Mouse (Mus musculus) lung, embryonic 14.5 days (tissue): ENCODE data around the gene Rabl2. TPM values are rescaled to one million over a fixed set of nuclear protein-coding genes. Genes with fewer than 3 reads are reported as not detected.

ENCODE experiments used
- ATAC-seq: fragments of 200-750 bp; cut with Nextera tagmentation; 2 replicates; pipeline ENCODE4 v1.8.0; 2017; ENCODE audit warnings: mild to moderate bottlenecking, moderate TSS enrichment, moderate library complexity; ENCODE audit not compliant: insufficient read depth
- DNase-seq: peaks from one replicate; pipeline ENCODE4 v3.0.0-alpha.2; 2015
- H3K27ac ChIP-seq: fragments of 300-500 bp; sonication (generic); 2 replicates; pipeline ENCODE4 v1.5.1; 2014; ENCODE audit warnings: low read depth, mild to moderate bottlenecking, moderate library complexity
- H3K27me3 ChIP-seq: fragments of 300-500 bp; sonication (generic); 2 replicates; pipeline ENCODE4 v1.6.1; 2014; ENCODE audit warnings: low read length, control low read depth; ENCODE audit not compliant: insufficient read depth
- H3K36me3 ChIP-seq: fragments of 300-500 bp; sonication (generic); 2 replicates; pipeline ENCODE4 v1.6.1; 2014; ENCODE audit warnings: control low read depth; ENCODE audit not compliant: insufficient read depth
- H3K4me1 ChIP-seq: fragments of 300-500 bp; sonication (generic); 2 replicates; pipeline ENCODE4 v1.6.1; 2014; ENCODE audit warnings: antibody characterized with exemption, control low read depth; ENCODE audit not compliant: insufficient read depth
- H3K4me2 ChIP-seq: fragments of 300-500 bp; sonication (generic); 2 replicates; pipeline ENCODE4 v1.6.1; 2014; ENCODE audit warnings: mild to moderate bottlenecking
- H3K4me3 ChIP-seq: fragments of 300-500 bp; sonication (generic); 2 replicates; pipeline ENCODE4 v1.5.1; 2014; ENCODE audit warnings: low read depth, low read length
- H3K9ac ChIP-seq: fragments of 300-500 bp; sonication (generic); 2 replicates; pipeline ENCODE4 v1.6.1; 2014
- H3K9me3 ChIP-seq: fragments of 300-500 bp; sonication (generic); 2 replicates; pipeline ENCODE4 v1.6.1; 2016; ENCODE audit warnings: low read depth, low read length, control low read depth
- CTCF ChIP-seq: IDR thresholded peaks from 2 replicates; pipeline ENCODE4 v1.5.1; 2016; ENCODE audit warnings: antibody characterized with exemption, low read depth
- WGBS: fragments of 180-500 bp; shearing (Covaris S2); extraction: QIAGEN DNeasy Blood & Tissue Kit; methylation state at CpG from one replicate; pipeline ENCODE4 v1.1.7; 2014; 5-methylcytosine and 5-hydroxymethylcytosine counted together
- polyA plus RNA-seq: library from polyadenylated mRNA; unstranded; fragments of >200 nt; fragmentation: Nextera tagmentation; extraction: Ambion mirVana; gene quantifications from 2 replicates; pipeline ENCODE4 v1.2.1, GENCODE M21; 2014

Gene Rabl2
- polyA plus RNA-seq, 1 experiment from 2014 or later = 53.8 TPM

- no peak overlapping the region for H3K4me2 ChIP-seq
- no peaks in the 10 kb centered on the region for H3K36me3 ChIP-seq
- no peak overlapping the region for H3K27ac ChIP-seq
- H3K9ac ChIP-seq = no peak overlapping the region
- no peaks in the 10 kb centered on the region for H3K27me3 ChIP-seq
- DNase-seq = peak; percentile 12
- no peak overlapping the region for H3K4me3 ChIP-seq
- peak; percentile 22 for TF ChIP-seq CTCF
- no peaks in the 10 kb centered on the region for H3K4me1 ChIP-seq
- no peak for ATAC-seq
- WGBS = 66% methylated on average over 12 of the region's 12 CpGs
- no peaks in the 10 kb centered on the region for H3K9me3 ChIP-seq
Measured at GRCm38 (mm10) chr15:89605822-89606570, 14.3 kb upstream of the Rabl2 start.

DNA sequence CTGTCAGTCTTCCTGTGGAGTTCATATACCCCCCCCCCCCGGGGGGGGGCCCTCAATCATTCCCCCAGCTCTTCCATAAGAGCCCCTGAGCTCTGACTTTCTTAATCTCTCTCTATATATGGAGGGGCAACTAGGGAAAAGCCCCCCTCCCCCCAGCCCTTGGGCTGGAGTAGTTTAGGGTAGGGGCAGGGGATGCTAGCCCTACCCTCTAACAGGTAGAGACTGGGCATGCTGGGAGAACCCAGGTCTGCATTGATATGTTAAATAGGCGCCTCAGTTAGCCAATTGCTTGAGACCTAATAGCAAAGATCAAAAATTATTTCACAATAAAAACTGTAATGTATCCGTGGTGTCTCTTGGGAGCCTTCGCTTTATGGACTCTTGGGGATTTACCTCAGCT lies 825 bp upstream of the Rabl2 start:
- Histone ChIP-seq H3K9ac (no peak overlapping the region), H3K27ac (no peak overlapping the region), H3K36me3 (no peaks in the 10 kb centered on the region), H3K4me1 (0 out of 2 replicates have a peak, but pooled peaks cover 5% of the 10 kb centered on the region), H3K4me2 (peak overlapping the region; percentile 81), H3K9me3 (no peaks in the 10 kb centered on the region), H3K4me3 (0 out of 2 replicates have a peak overlapping the region, but pooled peaks have one; percentile 68), H3K27me3 (no peaks in the 10 kb centered on the region)
- 50% methylated on average over 4 of the region's 4 CpGs for WGBS
- DNase-seq (no peak), ATAC-seq (0 out of 2 replicates have a peak, but pooled peaks have one; percentile 3)
- no peak for TF ChIP-seq CTCF

GRCm38 (mm10) chr15:89591317-89591716 lies 406 bp downstream of the Rabl2 start:
- TF ChIP-seq CTCF = no peak

DNA sequence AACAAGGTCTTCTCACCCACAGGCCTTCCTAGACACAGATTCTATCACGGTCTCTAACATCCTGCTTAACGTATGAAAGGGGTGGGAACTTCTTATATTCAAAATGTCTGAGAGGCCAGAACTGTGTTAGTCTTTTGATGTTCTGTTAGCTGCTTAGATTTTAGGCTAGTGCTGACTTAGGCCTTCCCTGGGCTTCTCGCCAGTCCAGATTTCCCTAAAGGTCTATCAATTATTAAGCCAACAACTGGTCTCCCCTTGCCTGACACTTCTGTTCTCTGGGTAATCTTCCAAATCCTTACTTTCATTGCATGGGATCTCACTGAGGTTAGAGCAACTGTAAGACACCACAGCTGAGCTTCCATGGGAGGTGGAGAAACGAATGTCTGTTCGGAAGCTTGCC lies 2.6 kb downstream of the Rabl2 start:
- Histone ChIP-seq H3K27ac (no peak overlapping the region), H3K27me3 (no peaks in the 10 kb centered on the region), H3K36me3 (0 out of 2 replicates have a peak, but pooled peaks cover 10% of the 10 kb centered on the region), H3K4me2 (no peak overlapping the region), H3K9ac (no peak overlapping the region), H3K4me1 (0 out of 2 replicates have a peak, but pooled peaks cover 5% of the 10 kb centered on the region), H3K4me3 (no peak overlapping the region), H3K9me3 (no peaks in the 10 kb centered on the region)
- TF ChIP-seq CTCF = no peak
- 77% methylated on average over 5 of the region's 5 CpGs for WGBS
- no peak for ATAC-seq
- no peak for DNase-seq

More at GRCm38 (mm10) chr15:89591317-89591716, 406 bp downstream of the Rabl2 start:
- H3K4me3 ChIP-seq = peak overlapping the region; percentile 68
- H3K9ac ChIP-seq = peak overlapping the region; percentile 65
- H3K9me3 ChIP-seq = no peaks in the 10 kb centered on the region
- peak; percentile 48 for DNase-seq
- H3K36me3 ChIP-seq = 0 out of 2 replicates have a peak, but pooled peaks cover 4% of the 10 kb centered on the region
- no peaks in the 10 kb centered on the region for H3K27me3 ChIP-seq
- peak overlapping the region; percentile 81 for H3K4me2 ChIP-seq
- WGBS = under 1% methylated on average over 30 of the region's 30 CpGs
- no peak for ATAC-seq
- no peak overlapping the region for H3K27ac ChIP-seq
- 0 out of 2 replicates have a peak, but pooled peaks cover 5% of the 10 kb centered on the region for H3K4me1 ChIP-seq

DNA sequence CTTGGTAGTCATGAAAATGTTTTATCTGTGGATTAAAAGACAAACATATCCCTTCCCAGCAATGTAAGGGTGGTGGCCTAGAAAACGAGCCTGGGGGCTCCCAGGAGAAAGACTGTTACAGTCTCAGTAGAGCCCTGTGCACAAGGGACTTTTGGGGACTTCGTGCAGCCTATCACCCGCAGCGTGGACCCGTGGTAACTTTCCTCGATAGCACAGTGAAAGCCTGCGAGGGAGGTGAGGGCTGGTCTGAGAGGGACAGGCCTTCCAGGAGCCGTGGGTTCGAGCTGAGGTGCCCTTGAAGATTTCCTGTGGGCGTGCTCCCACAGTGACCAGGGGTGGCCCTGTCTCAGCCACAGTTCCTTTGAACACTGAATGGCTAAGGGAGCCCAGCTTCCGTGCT lies 6.1 kb downstream of the Rabl2 start:
- no peak for TF ChIP-seq CTCF
- no peaks in the 10 kb centered on the region for H3K9me3 ChIP-seq
- no peak overlapping the region for H3K27ac ChIP-seq
- no peak overlapping the region for H3K4me2 ChIP-seq
- 86% methylated on average over 11 of the region's 11 CpGs for WGBS
- H3K27me3 ChIP-seq = no peaks in the 10 kb centered on the region
- H3K4me3 ChIP-seq = no peak overlapping the region
- ATAC-seq (no peak), DNase-seq (no peak)
- H3K4me1 ChIP-seq = no peaks in the 10 kb centered on the region
- peaks cover 17% of the 10 kb centered on the region; the same call in 1 of the 2 replicates for H3K36me3 ChIP-seq
- H3K9ac ChIP-seq = no peak overlapping the region

GRCm38 (mm10) chr15:89585101-89585500 lies 6.6 kb downstream of the Rabl2 start:
- no peak overlapping the region for H3K4me3 ChIP-seq
- no peak overlapping the region for H3K4me2 ChIP-seq
- no peaks in the 10 kb centered on the region for H3K27me3 ChIP-seq
- no peak for ATAC-seq
- 80% methylated on average over 5 of the region's 5 CpGs for WGBS
- no peaks in the 10 kb centered on the region for H3K4me1 ChIP-seq
- DNase-seq = peak; percentile 12
- H3K36me3 ChIP-seq = peaks cover 17% of the 10 kb centered on the region; the same call in 1 of the 2 replicates
- no peaks in the 10 kb centered on the region for H3K9me3 ChIP-seq
- no peak overlapping the region for H3K9ac ChIP-seq
- H3K27ac ChIP-seq = no peak overlapping the region
- TF ChIP-seq CTCF = no peak

DNA sequence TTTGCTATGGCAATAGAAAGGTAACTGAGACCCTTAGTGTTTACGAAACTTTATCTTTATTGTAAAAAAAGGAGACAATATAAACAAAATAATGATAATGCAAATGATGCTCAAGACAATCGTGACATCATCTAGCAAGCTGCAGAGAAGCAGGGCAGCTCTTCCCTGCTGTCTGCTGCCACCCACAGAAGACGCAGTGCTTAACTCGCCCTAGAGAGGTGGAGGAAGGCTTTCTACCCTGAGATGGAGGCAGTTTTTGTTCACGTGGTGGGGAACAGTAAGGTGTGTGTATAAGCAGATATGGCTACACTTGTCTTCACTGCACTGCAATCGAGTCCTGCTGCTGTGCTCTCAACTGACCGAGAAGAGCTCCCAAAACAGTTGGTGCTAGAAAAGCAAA lies 9.2 kb downstream of the Rabl2 start:
- H3K9me3 ChIP-seq = no peaks in the 10 kb centered on the region
- no peak for TF ChIP-seq CTCF
- 85% methylated on average over 7 of the region's 7 CpGs for WGBS
- no peak for DNase-seq
- H3K4me2 ChIP-seq = no peak overlapping the region
- H3K27ac ChIP-seq = no peak overlapping the region
- H3K4me1 ChIP-seq = no peaks in the 10 kb centered on the region
- H3K27me3 ChIP-seq = no peaks in the 10 kb centered on the region
- no peak overlapping the region for H3K4me3 ChIP-seq
- H3K36me3 ChIP-seq = peaks cover 17% of the 10 kb centered on the region; the same call in 1 of the 2 replicates
- ATAC-seq = no peak
- H3K9ac ChIP-seq = no peak overlapping the region
